Mouse (Mus musculus): ENCODE measurements at regions not wholly inside any gene's neighbourhood (a gene's known extent, or its start where the extent isn't known, plus 50 kb on each side); places are given as distances from the start of the nearest gene placed in this dataset.

DNA sequence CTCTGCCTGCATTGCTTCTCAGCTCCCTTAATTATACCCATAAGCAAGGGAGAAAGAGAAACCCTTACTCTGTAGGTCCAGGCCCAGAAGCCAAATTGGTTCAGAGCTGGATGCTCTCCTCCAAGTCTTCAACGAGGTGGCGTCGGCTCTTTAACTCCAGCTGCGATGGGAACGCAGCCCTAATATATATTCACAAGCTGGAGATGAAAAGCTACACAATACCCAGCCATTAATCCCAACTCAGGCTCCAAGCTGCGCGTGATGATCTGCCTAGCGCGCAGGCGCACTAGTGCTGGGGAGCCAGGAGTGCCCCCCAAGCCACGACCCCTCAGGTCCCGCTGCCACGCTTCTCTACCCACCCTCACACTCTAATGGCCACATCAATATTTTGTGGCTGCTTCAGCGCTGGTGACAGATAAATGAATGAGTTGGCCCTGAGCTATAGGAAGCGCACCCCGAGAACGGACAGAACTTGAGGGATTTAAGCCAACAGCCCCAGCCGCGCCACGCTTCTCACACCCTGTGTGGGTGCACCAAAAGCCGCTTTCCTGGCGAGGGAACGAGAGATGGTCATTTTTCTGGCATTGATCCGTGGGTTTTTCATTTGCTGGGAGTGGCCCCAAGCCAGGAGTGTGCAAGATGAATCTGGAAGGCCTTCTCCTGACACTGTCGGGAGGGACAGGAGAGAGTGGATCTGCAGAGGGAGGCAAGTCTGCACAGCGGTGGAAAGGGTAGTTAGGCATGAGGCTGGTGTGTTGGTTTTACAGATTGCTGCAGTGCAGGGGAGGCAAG, 210.9 kb upstream of the Sdk2 start:
- no peak for DNase-seq (ENCODE audit: low spot score)

DNA sequence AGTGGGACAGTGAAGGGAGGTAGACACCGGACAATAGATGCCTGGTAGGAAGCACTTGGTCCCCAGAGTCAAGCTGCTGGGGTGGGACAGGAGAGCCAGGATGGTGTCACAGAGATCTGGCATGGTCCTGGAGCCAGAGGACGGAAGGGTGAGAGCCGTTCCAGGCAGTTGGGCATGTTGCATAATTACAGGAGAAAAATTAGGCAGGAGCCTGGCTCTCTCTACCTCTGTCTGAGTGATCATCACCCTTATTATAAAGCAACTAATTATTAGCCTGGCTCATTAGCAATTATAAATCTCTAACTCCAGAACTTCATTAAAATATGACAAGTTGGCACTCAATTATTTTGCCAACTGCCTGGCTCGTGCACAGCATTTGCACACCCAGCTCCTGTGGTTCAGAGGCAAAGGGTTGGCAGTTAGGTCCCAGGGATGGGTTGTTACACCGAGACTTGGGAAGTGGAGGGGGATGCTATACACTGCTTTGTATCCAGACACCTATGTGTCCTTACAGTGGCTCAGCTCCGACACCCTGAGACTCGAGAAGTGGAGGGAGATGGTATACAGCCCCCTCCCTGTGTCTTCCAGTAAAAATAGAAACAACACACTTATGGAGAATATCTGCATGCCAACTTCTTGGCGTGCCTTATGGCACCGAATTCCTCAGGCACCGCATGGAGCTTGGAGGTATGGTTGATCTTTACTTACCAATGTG, 203.7 kb upstream of the Sdk2 start:
- DNase-seq (ENCODE audit: low spot score), result no peak

DNA sequence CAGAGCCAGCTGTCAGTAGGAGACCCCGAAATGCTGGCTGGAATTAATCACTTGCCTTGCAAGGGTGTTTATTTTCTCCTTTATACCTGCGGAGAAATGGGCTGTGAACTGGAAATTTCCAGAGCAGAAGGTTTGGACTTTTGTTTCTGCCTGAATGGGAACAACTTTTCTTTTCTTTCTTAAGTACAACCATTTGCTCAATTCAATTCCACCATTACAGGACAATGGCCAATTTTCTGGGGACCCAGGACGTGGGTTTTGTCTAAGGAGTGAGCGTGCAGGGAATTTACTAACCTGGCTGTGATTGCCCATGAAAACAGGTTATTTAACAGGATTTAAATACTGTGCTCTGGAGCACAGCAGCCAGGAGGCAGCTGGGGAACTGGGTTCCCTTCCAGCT, 195.1 kb upstream of the Sdk2 start:
- DNase-seq (ENCODE audit: low spot score), result no peak

DNA sequence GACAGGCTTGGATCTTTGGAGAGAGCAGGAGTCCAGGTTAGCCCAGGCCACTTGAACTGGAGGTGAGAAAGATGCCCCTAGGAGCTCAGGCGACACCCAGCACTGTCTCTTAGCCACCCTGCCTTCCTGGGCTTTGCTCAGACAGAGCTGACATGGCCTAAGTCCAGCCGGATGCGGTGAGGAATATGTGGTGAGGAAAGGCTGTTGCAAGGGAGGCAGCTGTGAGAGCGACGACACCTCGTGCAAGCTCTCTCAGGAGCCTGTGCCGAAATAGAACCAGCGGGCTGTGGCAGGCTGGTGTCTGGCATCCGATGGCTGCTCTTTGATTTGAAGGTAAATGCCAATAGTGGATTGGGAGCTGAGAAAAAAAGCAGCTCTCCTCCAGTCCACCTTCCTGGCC, 191.4 kb upstream of the Sdk2 start:
- DNase-seq (ENCODE audit: low spot score), result no peak

DNA sequence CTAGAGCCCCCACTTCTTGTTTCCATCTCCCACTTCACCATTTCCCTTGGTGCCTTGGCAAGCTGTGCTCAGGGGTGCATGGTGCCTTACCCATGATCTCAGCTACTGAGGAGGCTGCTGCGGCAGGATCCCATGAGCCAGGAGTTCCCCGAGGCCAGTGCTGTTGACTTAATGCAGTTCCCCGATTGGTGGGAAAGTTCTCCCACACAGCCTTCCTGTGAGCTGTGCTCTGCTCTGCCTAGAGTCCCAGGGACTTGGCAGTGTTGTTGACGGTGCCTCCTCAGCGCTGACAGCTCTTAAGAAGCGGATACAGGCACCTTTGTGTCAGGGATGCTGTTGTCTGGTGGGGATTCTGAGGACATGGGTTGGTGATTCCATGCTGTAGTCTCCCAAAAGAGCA, 190.9 kb upstream of the Sdk2 start:
- DNase-seq (ENCODE audit: low spot score), result no peak

DNA sequence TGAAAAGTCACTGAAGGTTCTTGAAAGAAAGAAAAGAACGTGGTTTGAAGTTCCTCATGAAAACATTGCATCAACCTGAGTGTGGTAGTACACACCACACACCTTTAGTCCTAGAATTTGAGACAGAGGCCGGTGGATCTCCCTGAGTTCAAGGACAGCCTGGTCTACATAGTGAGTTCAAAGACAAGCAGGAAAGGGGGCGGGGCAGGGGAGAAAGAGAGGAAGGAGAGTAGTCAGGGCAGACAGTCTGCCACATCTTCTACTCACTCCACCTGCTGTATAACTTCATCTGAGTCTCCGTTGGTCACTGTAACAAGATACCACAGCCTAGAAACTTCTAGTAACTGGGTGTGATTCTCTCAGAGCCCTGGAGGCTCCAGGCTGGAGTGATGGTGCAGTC, 190.2 kb upstream of the Sdk2 start:
- DNase-seq (ENCODE audit: low spot score), result no peak

DNA sequence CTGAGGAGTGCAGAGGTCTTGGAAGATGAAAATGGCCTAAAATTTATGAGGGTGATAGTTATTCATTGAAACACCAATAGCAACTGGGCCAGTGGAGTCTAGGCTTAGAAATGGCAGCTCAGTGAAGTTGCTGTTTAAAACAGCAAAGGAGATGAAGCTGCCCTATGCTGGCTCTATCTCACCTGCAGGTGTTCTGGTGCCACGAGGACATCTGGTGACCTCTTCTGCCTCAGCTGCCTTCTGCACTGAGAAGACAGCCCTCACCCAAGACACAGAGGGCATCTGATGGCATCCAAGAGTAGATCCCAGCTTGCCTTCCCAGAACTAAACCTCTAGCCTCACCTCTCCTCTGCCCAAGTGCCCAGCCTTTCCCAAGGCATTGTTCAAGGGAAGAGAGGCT, 187.5 kb upstream of the Sdk2 start:
- no peak for DNase-seq (ENCODE audit: low spot score)

DNA sequence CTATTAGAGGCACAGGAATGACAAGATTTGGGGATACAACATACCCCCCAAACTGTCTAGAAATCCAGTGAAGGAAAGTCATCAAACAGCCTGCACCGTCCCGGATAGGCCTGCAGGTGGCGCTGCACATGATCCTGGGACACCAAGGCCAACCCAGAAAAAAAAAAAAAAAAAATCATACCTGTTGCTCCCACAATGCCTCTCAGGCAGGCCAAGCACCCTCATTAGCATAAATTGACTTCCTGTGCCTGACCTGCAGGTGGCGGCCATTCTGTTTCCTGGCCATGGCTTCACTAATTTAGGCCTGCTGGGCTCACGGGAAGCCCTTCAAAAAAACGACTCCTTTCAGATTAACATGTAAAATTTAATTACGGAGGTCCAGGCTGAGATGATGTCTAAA, 184.8 kb upstream of the Sdk2 start:
- no peak for DNase-seq (ENCODE audit: low spot score)

DNA sequence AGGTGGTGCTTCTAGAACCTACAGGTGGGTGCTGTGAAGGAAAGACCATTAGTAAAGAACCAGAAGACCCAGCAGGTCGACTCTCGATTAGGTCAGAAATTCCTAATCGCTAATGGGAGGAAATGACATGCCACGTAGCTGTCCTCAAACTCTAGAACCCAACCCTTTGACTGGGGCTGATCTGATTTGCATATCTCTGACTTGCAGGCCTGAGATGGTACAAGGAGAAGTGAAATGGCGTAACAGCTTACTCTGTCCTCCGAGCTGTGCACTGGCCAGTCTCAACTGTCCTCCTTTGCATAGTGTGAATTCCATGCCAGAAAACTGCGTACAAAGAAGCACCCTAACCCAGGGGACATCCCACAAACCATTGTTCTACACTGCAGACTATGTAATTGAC, 182.4 kb upstream of the Sdk2 start:
- no peak for DNase-seq (ENCODE audit: low spot score)

DNA sequence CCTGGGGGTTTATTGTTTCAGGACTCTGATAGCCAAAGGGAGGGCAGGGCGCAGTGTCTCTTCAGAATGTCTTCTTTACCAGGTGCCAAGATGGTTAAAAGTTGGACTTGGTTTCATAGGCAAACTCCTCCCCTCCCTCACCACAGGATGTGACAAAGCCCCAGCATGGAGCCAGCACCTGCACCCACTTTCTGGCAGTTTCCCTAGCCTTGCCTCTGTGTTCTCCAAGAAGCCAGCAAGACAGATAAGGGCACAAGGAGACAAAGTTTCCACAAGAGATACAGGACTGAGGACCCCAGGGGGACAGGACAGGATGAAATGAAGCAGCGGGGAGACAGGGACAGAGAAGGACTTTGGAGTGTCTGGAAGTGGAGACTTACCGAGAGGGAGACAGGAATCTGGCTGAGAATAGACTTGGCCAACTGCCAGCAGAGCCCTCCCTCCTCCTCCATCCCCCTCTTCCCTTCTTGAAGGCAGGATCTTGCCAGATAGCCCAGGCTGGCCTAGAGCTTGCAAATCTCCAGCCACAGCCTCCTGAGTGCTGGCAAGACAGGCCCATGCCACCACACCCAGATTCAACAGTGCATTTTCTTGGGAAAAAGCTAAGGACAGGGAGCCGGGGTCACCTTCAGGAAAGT, 181.5 kb upstream of the Sdk2 start:
- no peak for DNase-seq (ENCODE audit: low spot score)

DNA sequence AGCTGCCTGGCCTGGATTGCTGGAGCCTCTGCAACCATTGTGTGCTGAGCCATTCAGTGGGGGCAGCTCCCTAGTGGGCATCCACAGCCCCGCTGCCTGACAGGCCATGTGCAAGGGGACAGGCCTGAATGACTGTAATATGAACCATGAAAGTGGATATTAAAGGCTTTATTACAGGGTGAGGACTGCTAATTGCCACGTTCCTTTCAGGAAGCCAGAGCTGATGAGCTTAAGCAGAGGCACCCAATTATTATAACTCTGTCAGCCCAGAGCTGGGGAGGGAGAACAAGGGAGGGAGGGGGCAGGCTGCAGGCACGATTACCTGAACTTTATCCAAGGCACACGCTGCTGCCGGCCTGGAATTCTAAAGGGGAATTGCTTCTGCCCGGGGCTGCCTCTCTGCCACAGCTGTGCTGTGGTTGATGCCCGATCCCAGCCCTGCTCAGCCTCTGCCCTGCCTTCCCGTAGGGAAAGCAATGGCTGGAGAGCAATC, 172.5 kb upstream of the Sdk2 start:
- DNase-seq (ENCODE audit: low spot score), result no peak

DNA sequence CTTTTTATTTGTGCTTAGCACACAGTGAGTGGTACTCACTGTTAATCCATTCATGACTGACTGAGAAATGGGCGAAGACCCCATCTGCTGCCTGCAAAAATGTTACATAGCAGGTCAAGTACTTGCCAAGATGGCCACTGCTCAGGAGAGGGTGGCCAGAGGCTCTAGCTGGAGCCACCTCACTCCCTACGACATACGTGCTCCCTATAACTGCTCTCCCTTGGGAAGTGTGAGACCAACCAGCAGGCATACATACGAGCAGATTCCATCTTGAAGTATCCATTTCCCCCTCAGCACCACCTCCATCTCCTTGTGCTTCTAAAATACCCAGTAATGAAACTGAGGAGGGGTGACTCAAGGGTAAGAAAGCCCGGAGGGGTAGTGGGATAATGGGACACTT, 172.0 kb upstream of the Sdk2 start:
- DNase-seq (ENCODE audit: low spot score), result no peak

DNA sequence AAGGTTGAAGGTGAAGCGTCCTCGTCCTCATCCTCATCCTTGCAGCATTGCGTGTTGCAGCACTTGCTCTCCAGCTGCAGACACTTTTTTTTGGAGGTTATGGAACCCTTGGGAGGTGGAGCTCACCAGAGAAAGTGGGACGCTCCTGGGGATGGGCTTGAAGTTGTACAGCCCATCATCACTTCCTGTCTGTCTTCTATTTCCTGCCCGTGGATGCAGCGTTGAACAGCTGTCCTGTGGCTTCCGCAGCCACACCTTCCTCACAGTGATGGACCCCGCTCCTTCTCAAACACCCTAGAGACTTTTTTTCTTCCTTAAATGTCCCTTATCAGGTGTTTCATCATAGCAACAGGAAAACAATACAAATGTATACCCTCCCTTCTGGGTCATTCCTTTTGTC, 171.5 kb upstream of the Sdk2 start:
- no peak for DNase-seq (ENCODE audit: low spot score)

DNA sequence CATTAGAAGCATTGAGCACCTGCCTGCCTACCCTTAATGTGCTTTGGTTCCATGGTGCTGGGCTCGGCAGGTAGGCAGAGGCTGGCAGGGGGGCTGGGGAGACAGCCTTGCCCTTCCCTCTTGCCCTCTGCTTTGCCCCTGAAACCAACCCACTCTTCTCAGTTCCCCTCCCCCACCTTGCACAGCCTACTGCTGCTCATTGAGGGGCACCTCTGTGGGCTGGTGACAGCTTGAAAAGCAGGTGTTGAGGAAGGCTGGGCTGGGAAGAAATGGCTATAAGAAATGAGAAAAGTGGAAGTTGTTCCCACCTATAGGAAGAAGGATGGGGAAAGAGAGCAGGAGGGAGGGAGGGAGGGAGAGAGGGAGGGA, 167.7 kb upstream of the Sdk2 start:
- DNase-seq (ENCODE audit: low spot score), result no peak

DNA sequence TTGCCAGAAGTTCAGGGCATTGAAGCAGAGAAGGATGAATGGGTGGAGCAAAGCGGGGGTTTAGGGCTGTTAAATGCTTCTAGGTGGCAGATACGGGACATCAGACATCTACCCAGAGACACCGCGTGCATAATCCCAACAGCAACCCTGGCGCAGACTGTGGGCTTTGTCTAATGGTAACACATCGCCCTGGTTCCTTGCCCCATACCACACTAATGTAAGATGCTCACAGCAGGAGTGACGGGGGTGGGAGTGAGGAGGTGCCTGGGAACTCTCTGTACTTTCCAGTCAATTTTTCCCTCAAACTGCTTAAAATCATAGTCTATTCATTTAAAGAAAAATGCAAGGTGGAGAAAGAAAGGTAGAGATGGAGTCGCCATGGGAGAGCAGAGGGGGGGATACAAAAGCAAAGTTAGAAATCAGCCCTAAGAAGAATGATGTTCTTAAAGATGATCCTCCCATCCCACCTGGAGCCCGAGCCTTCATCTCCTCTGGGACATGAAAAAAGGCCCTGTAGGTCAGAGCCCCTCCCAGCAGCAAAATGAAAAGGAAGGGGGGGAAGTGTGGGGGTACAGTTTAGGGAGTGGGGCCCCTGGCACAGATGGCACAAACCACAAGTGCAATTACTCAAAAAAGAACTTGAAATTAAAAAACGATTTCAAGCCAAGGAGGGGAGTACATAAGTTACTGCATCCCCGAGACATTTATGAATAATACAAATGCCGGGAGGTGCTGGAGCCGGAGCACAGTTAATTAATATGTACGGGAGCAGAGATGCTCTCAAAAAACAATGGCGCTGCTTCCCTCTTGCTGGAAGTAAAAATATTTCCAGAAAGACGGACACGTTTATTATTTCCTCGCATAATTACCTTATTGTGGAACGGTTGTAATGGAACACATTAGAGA, 167.0 kb upstream of the Sdk2 start:
- no peak for DNase-seq (ENCODE audit: low spot score)

DNA sequence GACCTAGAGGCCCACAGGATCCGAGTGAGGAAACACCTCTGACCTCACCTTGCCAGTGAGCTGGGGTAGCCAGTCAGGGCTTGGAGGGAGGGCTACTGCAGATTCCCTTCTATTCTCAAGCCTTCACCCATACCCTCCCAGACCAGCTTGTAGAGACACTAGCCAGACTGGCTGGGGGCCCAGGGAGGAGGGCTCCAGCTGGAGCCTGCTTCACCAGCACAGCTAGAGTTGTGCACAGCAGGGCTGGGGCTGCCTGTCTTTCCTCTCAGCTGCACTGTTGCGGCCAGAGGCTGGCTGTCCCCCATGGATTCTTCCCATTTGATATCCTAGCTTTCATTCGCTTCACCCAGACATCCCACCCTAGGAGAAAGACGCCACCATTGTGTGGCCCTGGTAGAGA, 165.0 kb upstream of the Sdk2 start:
- no peak for DNase-seq (ENCODE audit: low spot score)

DNA sequence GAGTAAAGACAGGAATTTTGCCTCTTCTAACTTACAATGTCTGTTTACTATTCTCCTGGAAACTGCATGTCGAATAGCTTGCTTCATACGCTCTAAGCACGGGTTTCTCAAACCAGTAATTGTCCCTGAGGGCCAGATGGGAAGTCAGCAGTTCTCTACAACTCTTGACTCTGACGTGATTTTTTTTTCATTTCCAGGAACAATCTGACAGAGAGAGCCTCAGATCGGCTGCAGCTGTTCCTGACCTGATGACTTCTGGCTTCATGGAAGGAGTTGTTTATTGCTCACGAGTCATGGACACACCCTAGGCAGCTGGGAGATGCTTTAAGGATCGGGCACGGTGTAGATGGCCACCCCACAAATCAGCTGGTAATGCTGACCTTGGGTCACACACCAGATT, 162.9 kb upstream of the Sdk2 start:
- DNase-seq (ENCODE audit: low spot score), result peak; percentile 20

DNA sequence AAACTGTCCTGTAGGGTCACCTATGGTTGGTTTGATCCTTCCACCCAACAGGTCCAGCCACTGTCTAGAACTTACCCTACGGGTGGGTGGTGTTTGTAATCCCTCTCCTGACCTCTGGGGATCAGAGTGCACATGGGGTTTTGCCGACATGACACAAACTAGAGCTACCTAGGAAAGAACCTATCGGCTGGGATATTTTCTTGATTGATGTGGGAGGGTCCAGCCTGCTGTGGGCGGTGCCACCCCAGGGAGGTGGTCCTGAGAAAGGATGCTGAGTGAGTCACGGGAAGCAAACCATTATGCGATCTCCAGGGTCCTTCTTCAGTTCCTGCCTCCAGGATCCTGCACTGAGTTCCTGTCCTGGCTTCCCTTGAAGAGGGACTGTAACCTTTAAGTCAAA, 162.3 kb upstream of the Sdk2 start:
- DNase-seq (ENCODE audit: low spot score), result no peak

DNA sequence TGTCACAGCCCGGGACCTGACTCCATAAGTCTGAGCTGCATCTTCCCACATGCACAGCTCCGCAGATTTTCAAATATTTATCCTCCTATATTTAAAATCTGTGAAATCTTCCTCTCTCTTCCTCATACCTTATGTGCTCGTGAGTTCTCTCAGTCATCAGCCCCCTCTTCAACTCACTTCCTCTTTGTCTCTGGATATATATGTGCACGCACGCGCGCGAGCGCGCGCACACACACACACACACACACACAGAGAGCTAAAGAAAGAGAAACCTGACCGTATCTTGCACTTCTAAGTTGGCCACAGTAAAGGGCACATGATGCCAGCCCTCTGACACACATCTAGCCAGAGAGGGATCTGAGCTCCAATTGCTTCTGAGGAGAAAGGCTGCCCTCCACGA, 159.7 kb upstream of the Sdk2 start:
- no peak for DNase-seq (ENCODE audit: low spot score)

DNA sequence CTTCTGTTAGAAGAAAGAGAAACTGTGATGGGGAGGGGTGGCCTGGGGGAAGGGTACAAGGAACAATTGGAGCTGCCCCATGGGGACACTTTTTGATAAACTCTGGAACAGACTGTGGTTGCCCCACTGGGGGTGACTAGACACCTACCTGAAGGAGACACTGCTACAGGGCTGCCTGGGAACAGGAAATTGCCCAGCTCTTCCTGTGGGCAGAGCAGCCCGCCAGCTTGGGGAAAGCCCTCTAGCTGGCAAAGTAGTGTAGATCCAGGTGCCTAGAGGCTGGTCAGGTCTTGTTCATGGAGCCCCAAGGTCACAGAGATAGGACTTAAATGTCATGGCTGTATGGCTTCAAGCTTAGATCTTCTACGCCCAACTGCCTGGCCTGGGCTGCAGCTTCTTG, 157.9 kb upstream of the Sdk2 start:
- DNase-seq (ENCODE audit: low spot score), result no peak

DNA sequence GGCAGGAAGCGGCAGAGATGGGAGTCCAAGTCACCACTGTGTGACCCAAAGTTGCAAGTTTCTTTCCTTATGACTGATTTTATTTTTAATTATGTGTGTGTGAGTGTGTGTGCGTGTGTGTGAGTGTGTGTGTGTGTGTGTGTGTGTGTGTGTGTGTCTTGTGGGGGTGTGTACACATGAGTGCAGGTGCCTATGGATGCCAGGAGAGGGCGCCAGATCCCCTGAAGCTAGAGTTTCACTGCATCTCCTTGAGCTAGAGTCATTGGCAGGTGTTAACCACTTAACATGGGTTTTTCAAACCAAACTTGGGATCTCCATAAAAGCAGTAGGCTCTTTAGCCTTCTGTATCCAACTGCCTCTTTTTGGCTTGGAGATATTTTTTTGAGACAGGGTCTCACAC, 156.2 kb upstream of the Sdk2 start:
- DNase-seq (ENCODE audit: low spot score), result no peak

DNA sequence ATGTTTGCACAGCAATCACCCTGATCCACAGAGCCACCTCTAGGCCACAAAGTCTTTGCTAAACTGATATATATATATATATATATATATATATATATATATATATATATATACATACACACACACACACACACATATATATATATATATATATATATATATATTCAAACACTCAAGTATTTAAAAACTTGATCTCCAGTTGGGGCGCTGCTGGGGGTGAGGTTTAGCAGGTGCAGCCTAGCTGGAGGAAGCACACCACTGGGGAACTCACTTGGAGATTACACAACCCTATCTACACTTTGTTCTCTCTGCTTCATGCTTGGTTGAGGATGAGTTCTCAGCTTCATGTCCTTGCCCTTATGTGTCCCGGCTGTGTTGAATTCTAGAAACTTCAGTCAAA, 153.6 kb upstream of the Sdk2 start:
- DNase-seq (ENCODE audit: low spot score), result no peak

Data from gastrocnemius, adult 18-20 months (tissue).